Mouse (Mus musculus) intestine, embryonic 14.5 days (tissue): ENCODE results near the gene Cxcl14. TPM values are rescaled to one million over a fixed set of nuclear protein-coding genes. Genes with fewer than 3 reads are reported as not detected.

ENCODE experiments used
- ATAC-seq: fragments of 200-750 bp; cut with Nextera tagmentation; replicated peaks from 2 replicates; pipeline ENCODE4 v1.8.0; 2017; ENCODE audit warnings: low read depth, moderate number of reproducible peaks, moderate TSS enrichment, moderate library complexity; ENCODE audit not compliant: low FRiP score, low TSS enrichment
- DNase-seq: peaks from one replicate; pipeline ENCODE4 v3.0.0-alpha.2; 2018; ENCODE audit warnings: low spot score
- H3K27ac ChIP-seq: fragments of 300-500 bp; sonication (generic); 2 replicates; pipeline ENCODE4 v1.5.1; 2014; ENCODE audit warnings: low read depth, mild to moderate bottlenecking, control low read depth
- H3K27me3 ChIP-seq: fragments of 300-500 bp; sonication (generic); replicated peaks from 2 replicates; pipeline ENCODE4 v1.6.1; 2014; ENCODE audit warnings: low read length, control low read depth; ENCODE audit not compliant: control insufficient read depth, insufficient read depth
- H3K36me3 ChIP-seq: fragments of 300-500 bp; sonication (generic); 2 replicates; pipeline ENCODE4 v1.6.1; 2014; ENCODE audit warnings: low read length, control low read depth; ENCODE audit not compliant: control insufficient read depth, insufficient read depth
- H3K4me1 ChIP-seq: fragments of 300-500 bp; sonication (generic); replicated peaks from 2 replicates; pipeline ENCODE4 v1.6.1; 2014; ENCODE audit warnings: low read length, control low read depth, mixed read lengths; ENCODE audit not compliant: control insufficient read depth, insufficient read depth
- H3K4me2 ChIP-seq: fragments of 300-500 bp; sonication (generic); 2 replicates; pipeline ENCODE4 v1.6.1; 2014; ENCODE audit warnings: low read length
- H3K4me3 ChIP-seq: fragments of 300-500 bp; sonication (generic); 2 replicates; pipeline ENCODE4 v1.5.1; 2014; ENCODE audit warnings: low read depth, low read length, control low read depth, mixed read lengths
- H3K9ac ChIP-seq: fragments of 300-500 bp; sonication (generic); 2 replicates; pipeline ENCODE4 v1.6.1; 2014; ENCODE audit warnings: mild to moderate bottlenecking, low read length
- H3K9me3 ChIP-seq: fragments of 300-500 bp; sonication (generic); 2 replicates; pipeline ENCODE4 v1.6.1; 2016; ENCODE audit warnings: low read length, control low read depth; ENCODE audit not compliant: control insufficient read depth
- WGBS: fragments of 180-500 bp; shearing (Covaris S2); extraction: QIAGEN DNeasy Blood & Tissue Kit; methylation state at CpG from one replicate; pipeline ENCODE4 v1.1.7; 2014; 5-methylcytosine and 5-hydroxymethylcytosine counted together
- polyA plus RNA-seq: library from polyadenylated mRNA; unstranded; fragments of >200 nt; fragmentation: Nextera tagmentation; extraction: Ambion mirVana; gene quantifications from 2 replicates; pipeline ENCODE4 v1.2.1, GENCODE M21; 2014

Gene Cxcl14
- polyA plus RNA-seq, 1 experiment from 2014 or later = 5.7 TPM

DNA sequence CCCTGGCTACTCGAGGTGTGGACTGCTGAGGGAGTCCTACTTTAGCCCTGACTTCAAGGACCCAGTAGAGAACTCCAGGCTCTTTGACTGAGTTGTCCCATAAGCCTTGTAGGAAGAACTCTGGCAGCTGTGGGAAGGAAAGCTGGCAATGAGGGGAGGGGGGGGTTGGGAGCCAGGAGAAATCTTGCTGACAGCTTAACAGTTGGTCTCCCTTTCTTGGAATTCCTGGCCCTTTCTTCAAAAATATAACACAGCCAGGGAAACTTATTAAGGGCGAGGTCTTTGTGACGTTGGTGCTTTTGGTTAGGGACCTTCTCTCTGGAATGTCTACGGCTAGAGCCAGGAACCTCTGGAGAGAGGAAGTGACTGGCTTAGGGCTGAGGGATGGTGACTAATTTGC, 8.1 kb upstream of the Cxcl14 start:
- Histone ChIP-seq H3K36me3 (no peaks in the 10 kb centered on the region), H3K9me3 (no peaks in the 10 kb centered on the region), H3K27ac (no peak overlapping the region), H3K9ac (no peak overlapping the region), H3K4me3 (no peak overlapping the region), H3K4me2 (no peak overlapping the region), H3K27me3 (peaks cover 3% of the 10 kb centered on the region; the same call in 1 of the 2 replicates), H3K4me1 (no peaks in the 10 kb centered on the region)
- ATAC-seq (no peak), DNase-seq (no peak)
- 53% methylated on average over 4 of the region's 4 CpGs for WGBS

DNA sequence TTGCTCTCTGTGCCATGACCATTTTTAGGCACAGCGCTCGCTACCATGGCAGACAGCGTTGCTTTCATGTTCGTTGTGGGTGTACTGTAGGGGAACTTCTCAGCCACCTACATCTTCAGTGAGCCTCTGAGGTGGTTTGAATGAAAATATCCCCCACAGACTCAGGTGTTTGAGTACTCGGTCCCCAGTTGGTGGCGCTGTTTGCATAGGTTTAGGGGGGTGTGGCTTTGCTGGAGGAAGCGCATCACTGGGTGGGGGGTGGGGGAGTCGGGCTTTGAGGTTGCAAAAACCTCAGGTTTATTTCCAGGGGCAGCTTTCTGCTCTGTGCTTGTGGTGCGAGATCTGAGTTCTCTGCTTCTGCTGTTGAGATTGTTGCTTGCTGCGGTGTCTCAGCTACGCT, 3.0 kb upstream of the Cxcl14 start:
- no peaks in the 10 kb centered on the region for H3K36me3 ChIP-seq
- H3K4me3 ChIP-seq = no peak overlapping the region
- H3K27ac ChIP-seq = no peak overlapping the region
- H3K9me3 ChIP-seq = no peaks in the 10 kb centered on the region
- no peak for ATAC-seq
- 93% methylated on average over 11 of the region's 11 CpGs for WGBS
- peaks cover 51% of the 10 kb centered on the region for H3K27me3 ChIP-seq
- DNase-seq = no peak
- H3K4me2 ChIP-seq = no peak overlapping the region
- H3K9ac ChIP-seq = no peak overlapping the region
- peaks cover 6% of the 10 kb centered on the region for H3K4me1 ChIP-seq

DNA sequence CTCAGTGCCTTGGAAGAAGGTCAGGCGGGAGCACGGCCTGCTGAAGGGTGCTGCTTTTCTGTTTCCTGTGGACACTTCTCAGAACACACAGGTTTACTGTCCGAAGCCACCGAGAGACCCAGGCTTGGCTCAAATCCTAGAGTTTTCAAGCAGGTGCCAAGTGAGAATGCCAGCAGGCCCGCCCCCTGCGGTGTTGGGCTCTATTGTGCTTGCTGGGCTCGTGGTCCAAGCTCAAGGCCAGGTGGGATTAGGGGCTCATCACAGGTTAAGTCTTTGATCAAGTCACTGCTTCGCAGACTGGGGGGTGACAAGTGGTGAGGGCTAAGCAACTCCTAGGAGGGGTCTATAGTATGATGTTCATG, 289 bp upstream of the Cxcl14 start:
- Histone ChIP-seq H3K9me3 (no peaks in the 10 kb centered on the region), H3K4me1 (peaks cover 6% of the 10 kb centered on the region), H3K27ac (no peak overlapping the region), H3K9ac (no peak overlapping the region), H3K4me2 (peak overlapping the region; percentile 78), H3K36me3 (no peaks in the 10 kb centered on the region), H3K27me3 (peaks cover 78% of the 10 kb centered on the region), H3K4me3 (peak overlapping the region; percentile 44)
- ATAC-seq (no peak), DNase-seq (no peak)
- 7% methylated on average over 8 of the region's 8 CpGs for WGBS

DNA sequence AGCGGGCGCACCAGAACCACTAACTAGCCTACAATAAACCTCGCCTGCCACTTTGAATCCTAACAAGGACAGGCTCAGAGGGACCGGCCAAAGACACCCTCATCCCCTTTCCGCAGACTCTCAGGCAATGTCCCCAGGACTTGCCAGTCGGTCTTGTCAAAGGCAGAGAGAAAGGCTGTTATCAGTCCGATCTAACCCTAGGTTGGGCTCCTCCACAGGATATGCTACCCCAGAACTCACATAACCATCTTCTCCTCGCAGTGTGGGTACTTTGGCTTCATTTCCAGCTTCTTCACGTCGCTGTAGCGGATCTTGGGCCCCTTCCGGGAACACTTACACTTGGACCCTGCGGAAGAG, 787 bp downstream of the Cxcl14 start:
- H3K36me3 ChIP-seq = no peaks in the 10 kb centered on the region
- H3K4me2 ChIP-seq = peak overlapping the region; percentile 78
- H3K4me1 ChIP-seq = peaks cover 6% of the 10 kb centered on the region
- peak overlapping the region; percentile 20; the same call in 1 of the 2 replicates for H3K9ac ChIP-seq
- ATAC-seq (no peak), DNase-seq (peak; percentile 59)
- peak overlapping the region; percentile 44 for H3K4me3 ChIP-seq
- H3K27ac ChIP-seq = no peak overlapping the region
- H3K27me3 ChIP-seq = peaks cover 79% of the 10 kb centered on the region
- WGBS = 5% methylated on average over 13 of the region's 13 CpGs
- H3K9me3 ChIP-seq = no peaks in the 10 kb centered on the region

DNA sequence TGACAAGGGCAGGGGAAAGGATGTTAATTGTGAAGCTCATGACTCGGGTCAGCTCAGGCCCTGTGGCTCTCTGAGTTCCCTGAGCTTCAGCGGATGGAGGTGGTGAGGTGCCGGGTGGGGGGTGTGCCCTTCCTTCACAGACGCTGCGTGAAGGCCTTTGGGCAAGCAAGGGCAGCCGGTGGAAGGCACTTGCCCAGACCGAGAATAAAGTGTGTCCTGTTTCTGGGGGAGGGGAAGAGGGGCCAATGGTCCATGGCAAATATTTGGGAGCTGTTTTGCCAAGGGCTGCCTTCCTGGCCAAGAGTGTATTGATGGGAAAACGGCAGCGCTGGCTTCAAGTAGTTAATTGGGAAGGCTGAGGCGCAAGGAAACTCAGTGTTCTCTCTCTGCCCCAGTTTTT, 1.4 kb downstream of the Cxcl14 start:
- WGBS = 7% methylated on average over 10 of the region's 10 CpGs
- no peak for ATAC-seq
- H3K4me2 ChIP-seq = no peak overlapping the region

DNA sequence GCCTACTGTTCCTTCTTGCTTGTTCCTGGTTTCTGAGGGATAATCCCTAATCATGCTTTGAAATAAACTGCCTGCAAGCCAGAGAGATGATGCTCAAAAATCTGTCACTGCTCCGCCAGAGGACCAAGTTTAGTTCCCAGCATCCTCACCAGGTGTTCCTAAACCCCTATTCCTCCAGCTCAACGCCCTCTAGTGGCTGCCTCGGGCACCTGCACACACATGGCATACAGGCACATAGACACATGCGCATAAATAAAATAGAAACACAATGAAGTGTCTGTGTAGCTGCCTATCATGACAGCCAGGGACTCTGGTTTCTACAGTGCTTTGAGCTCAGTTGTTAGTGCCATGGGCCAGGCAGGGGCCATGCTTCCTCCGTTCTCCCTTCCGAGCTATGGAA, 6.4 kb downstream of the Cxcl14 start:
- no peak overlapping the region for H3K9ac ChIP-seq
- DNase-seq (no peak), ATAC-seq (no peak)
- no peaks in the 10 kb centered on the region for H3K9me3 ChIP-seq
- H3K4me3 ChIP-seq = no peak overlapping the region
- H3K27ac ChIP-seq = no peak overlapping the region
- no peaks in the 10 kb centered on the region for H3K36me3 ChIP-seq
- H3K4me1 ChIP-seq = no peaks in the 10 kb centered on the region
- 80% methylated on average over 6 of the region's 6 CpGs for WGBS
- peaks cover 43% of the 10 kb centered on the region for H3K27me3 ChIP-seq
- H3K4me2 ChIP-seq = no peak overlapping the region

More for the DNA sequence above, 1.4 kb downstream of the Cxcl14 start:
- no peak for DNase-seq
- H3K27ac ChIP-seq = no peak overlapping the region
- H3K9me3 ChIP-seq = no peaks in the 10 kb centered on the region
- H3K36me3 ChIP-seq = no peaks in the 10 kb centered on the region
- no peak overlapping the region for H3K9ac ChIP-seq
- H3K4me1 ChIP-seq = peaks cover 6% of the 10 kb centered on the region
- peaks cover 82% of the 10 kb centered on the region for H3K27me3 ChIP-seq
- no peak overlapping the region for H3K4me3 ChIP-seq

DNA sequence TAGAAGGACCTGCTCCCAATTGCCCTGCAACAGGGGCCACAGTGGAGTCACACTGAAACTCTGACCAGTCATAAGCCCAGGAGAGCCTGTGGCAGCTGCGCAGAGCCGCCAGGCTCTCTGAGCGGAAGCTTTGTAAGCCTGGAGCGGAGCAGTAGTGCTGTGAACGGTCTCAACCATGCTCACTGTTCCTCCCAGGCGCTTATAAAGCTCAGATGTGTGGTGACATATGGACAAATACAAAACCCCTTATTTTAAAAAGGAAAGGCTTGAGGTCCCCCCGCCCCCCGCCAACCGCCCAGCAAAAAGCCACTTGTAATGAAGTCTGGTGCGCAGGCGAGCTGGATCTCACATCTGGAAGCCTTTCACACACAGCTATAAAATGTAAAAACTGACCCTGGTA, 7.1 kb downstream of the Cxcl14 start:
- WGBS = 60% methylated on average over 11 of the region's 11 CpGs

DNA sequence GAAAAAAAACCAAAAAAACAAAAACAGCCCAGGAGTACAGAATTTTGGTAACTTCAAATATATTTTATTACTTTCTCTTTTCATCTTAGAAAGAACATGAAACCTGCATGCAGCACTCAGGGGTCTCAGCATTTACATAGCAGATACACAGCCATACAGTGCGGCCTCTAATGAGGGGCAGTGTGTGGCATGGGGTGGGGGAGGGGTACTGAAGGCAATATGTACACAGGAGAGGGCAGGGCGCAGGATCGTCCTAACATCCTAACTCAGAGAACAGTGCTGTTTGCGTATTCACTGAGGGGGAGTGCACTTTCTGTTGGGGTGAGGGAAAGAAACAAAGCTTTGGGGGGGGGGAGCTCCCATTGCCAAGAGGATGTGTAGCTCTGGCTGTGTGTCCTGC, 7.8 kb downstream of the Cxcl14 start:
- no peak for ATAC-seq
- no peaks in the 10 kb centered on the region for H3K36me3 ChIP-seq
- 32% methylated on average over 4 of the region's 4 CpGs for WGBS

More for the DNA sequence above, 7.1 kb downstream of the Cxcl14 start:
- H3K9ac ChIP-seq = no peak overlapping the region
- H3K4me3 ChIP-seq = no peak overlapping the region
- no peaks in the 10 kb centered on the region for H3K36me3 ChIP-seq
- ATAC-seq = no peak
- no peak overlapping the region for H3K4me2 ChIP-seq
- H3K27me3 ChIP-seq = peaks cover 36% of the 10 kb centered on the region
- H3K4me1 ChIP-seq = no peaks in the 10 kb centered on the region
- H3K27ac ChIP-seq = no peak overlapping the region
- no peaks in the 10 kb centered on the region for H3K9me3 ChIP-seq
- DNase-seq = no peak

DNA sequence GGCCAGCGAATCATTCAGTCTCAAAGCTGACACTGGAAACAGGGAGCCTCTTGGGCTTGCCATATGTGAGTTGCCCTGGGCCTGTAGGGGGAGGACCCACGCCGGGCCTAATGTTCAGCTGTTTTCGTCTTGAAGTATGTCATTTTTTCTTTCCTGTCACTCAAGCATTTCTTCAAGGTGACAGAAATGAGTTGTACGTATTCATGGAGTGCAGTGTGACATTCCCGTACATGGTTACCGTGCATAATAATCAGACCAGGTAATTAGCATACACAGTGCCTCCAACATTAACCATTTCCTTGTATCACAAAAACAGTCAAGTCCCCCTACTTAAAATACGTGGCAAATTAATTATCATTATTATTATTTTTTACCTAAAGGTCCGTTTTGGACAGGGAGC, 9.3 kb downstream of the Cxcl14 start:
- no peak overlapping the region for H3K4me3 ChIP-seq
- no peak overlapping the region for H3K4me2 ChIP-seq
- no peak overlapping the region for H3K27ac ChIP-seq
- ATAC-seq (no peak), DNase-seq (no peak)
- H3K4me1 ChIP-seq = no peaks in the 10 kb centered on the region
- H3K36me3 ChIP-seq = no peaks in the 10 kb centered on the region
- no peak overlapping the region for H3K9ac ChIP-seq
- H3K27me3 ChIP-seq = peaks cover 14% of the 10 kb centered on the region; the same call in 1 of the 2 replicates
- H3K9me3 ChIP-seq = no peaks in the 10 kb centered on the region
- WGBS = 88% methylated on average over 9 of the region's 9 CpGs

More for the DNA sequence above, 7.8 kb downstream of the Cxcl14 start:
- Histone ChIP-seq H3K4me2 (no peak overlapping the region), H3K27me3 (peaks cover 29% of the 10 kb centered on the region), H3K9me3 (no peaks in the 10 kb centered on the region), H3K9ac (no peak overlapping the region), H3K27ac (no peak overlapping the region), H3K4me3 (no peak overlapping the region), H3K4me1 (no peaks in the 10 kb centered on the region)
- no peak for DNase-seq
